Mouse (Mus musculus): ENCODE results near the gene Plcb3.

Plcb3 gene

GRCm38 (mm10) chr19:6990712-6991111 is 14.4 kb upstream of the Plcb3 start:
- DNase-seq (ENCODE audit: low read depth) = no peak

DNA sequence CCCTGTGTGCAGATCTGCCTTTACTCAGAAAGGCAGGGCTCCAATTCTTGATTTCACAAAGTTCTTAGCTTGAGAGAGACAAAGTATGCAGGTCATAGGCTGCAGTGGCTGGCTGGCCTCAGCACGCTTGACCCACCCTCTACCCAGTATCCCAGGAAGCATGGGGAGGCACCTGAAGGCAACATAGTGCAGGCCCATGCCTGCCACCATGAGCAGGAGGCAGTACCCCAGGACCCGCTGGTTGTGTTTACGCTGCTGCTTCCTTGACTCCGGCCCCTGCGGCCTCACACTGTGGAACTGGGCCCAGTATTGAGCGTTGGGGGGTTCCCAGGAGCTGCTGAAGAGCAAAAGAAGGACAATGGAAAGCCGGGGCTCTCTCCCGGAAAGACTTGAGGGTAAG is 13.0 kb upstream of the Plcb3 start:
- DNase-seq (ENCODE audit: low read depth) = no peak

- no peak for DNase-seq (ENCODE audit: low read depth)
These were observed 11.6 kb upstream of the Plcb3 start for GRCm38 (mm10) chr19:6987904-6988285.

- peak; percentile 64 for DNase-seq (ENCODE audit: low read depth)
These were observed 11.0 kb upstream of the Plcb3 start, which contains the start of gene Vegfb for GRCm38 (mm10) chr19:6987061-6987903. Gene Vegfb, minus strand, starts transcription at chr19:6987651.

DNA sequence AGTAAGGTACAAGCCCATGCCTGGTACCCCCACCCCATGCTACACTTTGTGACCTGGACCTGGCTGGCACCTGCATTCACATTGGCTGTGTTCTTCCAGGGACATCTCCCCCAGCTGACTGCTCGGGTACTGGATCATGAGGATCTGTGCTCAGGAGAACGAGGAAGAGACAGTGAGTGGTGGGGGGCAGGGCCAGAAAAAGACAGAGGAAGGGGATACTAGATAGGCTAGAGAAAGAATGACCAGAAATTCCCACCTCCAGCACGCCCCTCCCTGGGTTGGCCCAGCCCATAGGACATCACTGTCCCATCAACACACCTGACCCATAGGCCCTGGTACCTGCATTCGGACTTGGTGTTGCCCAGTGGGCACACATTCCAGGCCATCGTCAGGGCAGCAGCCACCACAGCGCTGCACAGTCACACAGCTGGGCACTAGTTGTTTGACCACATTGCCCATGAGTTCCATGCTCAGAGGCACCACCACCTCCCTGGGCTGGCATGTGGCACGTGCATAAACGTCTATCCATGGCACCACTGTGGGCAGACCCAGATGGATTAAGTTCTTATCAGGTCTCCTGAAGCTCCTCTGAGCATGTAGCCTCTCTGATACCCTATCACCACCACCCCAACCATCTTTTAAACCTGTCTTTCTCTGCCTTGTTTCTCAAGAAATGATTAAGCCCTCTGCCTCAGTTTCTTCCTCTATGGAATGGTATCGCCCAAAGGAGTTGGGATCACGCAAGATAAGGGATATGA is 9.9 kb upstream of the Plcb3 start:
- DNase-seq (ENCODE audit: low read depth) = no peak

DNA sequence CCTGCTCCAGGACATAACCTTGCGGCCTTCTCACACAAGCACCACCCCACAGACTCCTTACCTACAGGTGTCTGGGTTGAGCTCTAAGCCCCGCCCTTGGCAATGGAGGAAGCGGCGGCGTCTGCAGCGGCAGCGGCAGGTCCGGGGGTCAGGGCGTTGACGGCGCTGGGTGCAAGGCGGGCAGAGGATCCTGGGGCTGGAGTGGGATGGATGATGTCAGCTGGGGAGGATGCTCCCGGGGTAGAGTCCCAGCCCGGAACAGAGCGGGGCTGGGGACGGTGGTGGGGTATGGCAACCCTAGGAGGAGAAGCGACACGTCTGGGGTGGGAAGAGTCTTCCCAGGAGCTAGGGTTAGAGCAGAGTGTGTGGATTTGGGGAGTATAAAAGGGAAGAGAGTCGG is 9.0 kb upstream of the Plcb3 start:
- DNase-seq (ENCODE audit: low read depth) = no peak

GRCm38 (mm10) chr19:6983621-6984020 is 7.4 kb upstream of the Plcb3 start:
- no peak for DNase-seq (ENCODE audit: low read depth)

DNA sequence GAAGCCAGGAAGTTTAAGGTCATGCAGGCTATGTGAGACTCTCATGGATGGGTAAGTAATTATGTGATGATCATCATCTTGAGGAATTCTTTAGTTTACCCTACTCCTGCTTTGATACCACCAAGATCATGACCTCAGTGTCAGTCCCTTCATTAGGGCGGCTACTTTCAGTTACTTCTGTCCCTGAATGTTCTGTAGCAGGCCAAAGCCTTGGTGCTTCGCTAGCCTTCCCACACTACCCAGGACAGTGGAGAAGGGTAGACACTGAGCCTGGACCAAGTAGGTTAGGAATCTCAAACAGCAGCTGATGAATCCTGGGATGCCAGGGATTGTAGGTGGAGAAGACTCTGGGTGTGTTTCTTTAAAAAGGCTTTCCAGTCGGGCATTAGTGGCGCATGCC is 5.2 kb upstream of the Plcb3 start:
- DNase-seq (ENCODE audit: low read depth) = no peak

DNA sequence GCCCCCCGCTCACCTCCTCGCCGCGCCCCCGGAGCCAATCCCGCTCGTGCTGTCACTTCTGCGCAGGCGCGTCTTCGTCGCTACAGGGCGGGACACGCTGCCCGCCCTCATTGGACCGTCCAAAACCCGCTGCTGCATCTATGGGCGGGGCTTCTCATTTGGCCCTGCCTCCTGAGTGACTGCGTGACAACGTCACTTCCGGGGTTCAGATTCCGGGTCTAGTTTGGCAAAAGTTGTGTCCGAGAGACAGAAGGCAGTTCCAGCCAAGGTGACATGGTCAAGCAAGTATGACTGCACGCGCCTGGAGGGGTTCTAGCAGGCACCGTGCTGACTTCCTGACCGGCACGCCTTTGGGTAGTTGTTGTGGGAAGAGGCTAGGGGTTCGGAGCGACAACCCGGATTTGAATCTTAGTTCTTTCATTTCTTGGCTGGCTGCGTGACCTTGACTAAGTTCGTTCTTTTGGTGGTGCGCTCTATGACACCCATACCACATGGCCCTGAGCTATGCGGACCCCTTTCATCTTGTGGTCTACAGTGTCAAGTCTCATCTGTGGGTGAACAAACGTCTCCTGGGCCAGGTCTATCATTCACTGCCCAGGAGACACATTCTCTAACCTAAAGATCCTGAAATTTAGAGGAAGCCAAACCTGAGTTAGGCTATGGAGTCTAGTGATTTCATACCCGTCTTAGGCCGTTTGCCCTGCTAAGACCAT is 4.3 kb upstream of the Plcb3 start, which contains the start of gene Fkbp2:
Gene Fkbp2, minus strand, starts transcription at position 121 of the 713 bp plus-strand sequence.
- DNase-seq (ENCODE audit: low read depth) = peak; percentile 99

- DNase-seq (ENCODE audit: low read depth) = peak; percentile 99
These were observed 3.5 kb upstream of the Plcb3 start for GRCm38 (mm10) chr19:6979486-6980380.

GRCm38 (mm10) chr19:6979001-6979479 is 2.8 kb upstream of the Plcb3 start:
- DNase-seq (ENCODE audit: low read depth) = peak; percentile 53

GRCm38 (mm10) chr19:6978639-6978974 is 2.3 kb upstream of the Plcb3 start:
- DNase-seq (ENCODE audit: low read depth) = no peak

- DNase-seq (ENCODE audit: low read depth) = no peak
These were observed 1.7 kb upstream of the Plcb3 start for GRCm38 (mm10) chr19:6977759-6978638.

GRCm38 (mm10) chr19:6974211-6975205 is 1.8 kb downstream of the Plcb3 start, which contains the start of gene Ppp1r14b:
Gene Ppp1r14b, plus strand, starts transcription at chr19:6974968.
- DNase-seq (ENCODE audit: low read depth) = peak; percentile 80

DNA sequence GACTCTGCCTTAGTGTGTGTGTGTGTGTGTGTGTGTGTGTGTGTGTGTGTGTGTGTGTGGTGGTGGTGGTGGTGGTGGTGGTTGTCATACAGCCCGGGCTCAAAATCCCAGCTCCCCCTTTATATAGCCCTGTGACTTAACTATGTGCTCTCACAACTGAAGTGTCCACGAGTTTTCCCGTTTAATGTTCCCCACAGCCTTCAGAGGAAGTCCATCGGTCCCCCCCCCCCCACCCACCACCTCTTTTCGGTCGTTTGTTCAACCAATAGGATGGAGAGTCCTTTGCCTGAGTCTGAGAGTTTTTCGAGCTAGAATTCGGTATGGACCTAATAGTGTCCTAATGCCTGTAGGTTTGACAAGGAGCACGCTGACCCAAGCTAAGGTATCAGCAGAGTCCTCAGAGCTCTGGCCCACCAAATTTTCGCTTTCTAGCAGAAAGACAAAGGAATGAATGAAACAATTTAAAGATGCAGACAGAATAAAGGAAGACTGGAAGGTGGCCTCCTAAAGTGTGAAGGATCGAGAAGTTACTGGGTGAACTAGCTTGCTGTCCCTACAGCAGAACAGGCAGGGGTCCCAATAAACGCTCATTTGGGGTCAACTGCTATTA is 2.6 kb downstream of the Plcb3 start:
- no peak for DNase-seq (ENCODE audit: low read depth)

GRCm38 (mm10) chr19:6972247-6972917 is 3.9 kb downstream of the Plcb3 start:
- no peak for DNase-seq (ENCODE audit: low read depth)

DNA sequence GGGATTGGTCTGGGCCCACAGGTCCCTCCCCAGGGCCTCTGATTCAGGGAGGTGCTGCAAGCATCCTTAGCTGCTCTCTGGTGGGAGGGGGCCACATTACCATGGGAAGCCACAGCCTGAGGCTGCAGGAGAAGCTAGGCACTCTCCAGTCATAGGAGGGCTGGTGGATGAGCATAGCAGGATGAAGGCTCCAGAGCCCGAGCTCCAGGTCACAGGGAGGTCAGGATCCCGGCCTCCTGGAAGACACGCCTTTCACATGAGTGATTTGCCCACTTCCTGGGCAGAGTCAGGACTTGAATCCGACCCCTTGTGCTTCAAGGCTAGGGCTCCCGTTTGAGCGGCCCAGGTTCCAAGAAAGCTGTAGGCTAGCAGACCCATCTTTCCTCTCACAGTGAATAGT is 4.6 kb downstream of the Plcb3 start:
- no peak for DNase-seq (ENCODE audit: low read depth)

GRCm38 (mm10) chr19:6970460-6971085 is 5.7 kb downstream of the Plcb3 start:
- peak; percentile 28 for DNase-seq (ENCODE audit: low read depth)

All from naive thymus-derived CD4-positive, alpha-beta T cell, adult 2 months (primary cell).